Mouse (Mus musculus) heart, postnatal 0 days (tissue): Measurements from ENCODE around the gene Cnnm3.
A peak's percentile ranks its signal among the peaks of the same experiment; 100 is the strongest.

ENCODE experiments used
- CTCF ChIP-seq: IDR thresholded peaks from 2 replicates; pipeline ENCODE4 v1.5.1; 2016; ENCODE audit warnings: antibody characterized with exemption, control low read depth, low read depth
- EP300 ChIP-seq: IDR thresholded peaks from 2 replicates; pipeline ENCODE4 v1.6.1; 2016; ENCODE audit warnings: antibody characterized with exemption, low read depth

GRCm38 (mm10) chr1:36539186-36539585 lies 27.5 kb downstream of the Cnnm3 start, which contains the start of gene Gm42417:
- TF ChIP-seq CTCF, result no peak
- 0 out of 2 replicates have a peak, but pooled peaks have one; percentile 37 for TF ChIP-seq EP300
